Mouse (Mus musculus): ENCODE results near the gene Prss21.

Prss21 gene

DNA sequence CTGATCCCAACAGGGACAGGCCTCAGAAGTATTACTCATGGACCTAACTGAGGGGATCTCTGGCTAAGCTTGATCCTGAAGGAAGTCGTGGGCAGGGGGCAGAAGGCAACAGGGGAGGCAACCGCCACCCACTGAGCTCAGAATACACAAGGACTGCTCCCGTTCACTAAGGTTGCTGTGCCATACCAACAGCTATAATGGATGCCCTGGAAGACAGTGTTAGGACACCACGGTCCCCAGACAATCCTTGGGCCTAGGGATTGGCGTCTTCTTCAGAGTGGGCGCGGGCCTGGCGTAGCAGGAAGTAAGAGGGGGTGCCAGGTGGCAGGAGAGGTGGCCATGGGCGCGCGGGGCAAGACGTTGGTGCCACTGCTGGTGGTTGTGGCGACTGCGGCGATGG lies at the start of gene Prss21:
Gene Prss21, plus strand, starts transcription at position 301 of the 400 bp plus-strand sequence.
- DNase-seq = no peak

DNA sequence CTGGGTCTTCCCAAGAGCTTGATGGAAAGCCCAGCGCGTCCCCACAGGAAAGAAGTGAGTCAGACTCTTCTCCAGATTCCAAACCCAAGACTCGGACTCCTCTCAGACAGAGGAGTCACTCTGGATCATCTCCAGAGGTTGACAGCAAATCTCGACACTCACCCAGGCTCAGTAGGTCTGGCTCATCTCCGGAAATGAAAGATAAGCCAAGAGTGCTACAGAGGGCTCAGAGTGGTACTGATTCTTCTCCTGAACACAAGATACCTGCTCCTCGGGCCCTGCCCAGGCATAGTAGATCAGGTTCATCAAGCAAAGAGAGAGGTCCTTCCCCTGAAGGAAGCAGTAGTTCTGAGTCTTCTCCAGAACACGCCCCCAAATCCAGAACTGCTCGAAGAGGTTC lies 49.3 kb upstream of the Prss21 start:
- no peak for DNase-seq

DNA sequence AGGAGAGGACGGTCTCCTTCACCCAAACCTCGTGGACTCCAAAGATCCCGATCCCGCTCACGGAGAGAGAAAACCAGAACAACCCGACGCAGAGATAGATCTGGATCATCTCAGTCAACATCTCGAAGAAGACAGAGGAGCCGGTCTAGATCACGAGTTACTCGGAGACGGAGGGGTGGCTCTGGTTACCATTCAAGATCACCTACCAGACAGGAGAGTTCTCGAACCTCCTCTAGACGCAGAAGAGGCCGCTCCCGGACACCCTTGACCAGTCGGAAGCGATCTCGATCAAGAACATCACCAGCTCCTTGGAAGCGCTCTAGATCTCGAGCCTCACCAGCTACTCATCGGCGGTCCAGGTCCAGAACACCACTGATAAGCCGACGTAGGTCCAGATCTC lies 48.6 kb upstream of the Prss21 start:
- DNase-seq = no peak

DNA sequence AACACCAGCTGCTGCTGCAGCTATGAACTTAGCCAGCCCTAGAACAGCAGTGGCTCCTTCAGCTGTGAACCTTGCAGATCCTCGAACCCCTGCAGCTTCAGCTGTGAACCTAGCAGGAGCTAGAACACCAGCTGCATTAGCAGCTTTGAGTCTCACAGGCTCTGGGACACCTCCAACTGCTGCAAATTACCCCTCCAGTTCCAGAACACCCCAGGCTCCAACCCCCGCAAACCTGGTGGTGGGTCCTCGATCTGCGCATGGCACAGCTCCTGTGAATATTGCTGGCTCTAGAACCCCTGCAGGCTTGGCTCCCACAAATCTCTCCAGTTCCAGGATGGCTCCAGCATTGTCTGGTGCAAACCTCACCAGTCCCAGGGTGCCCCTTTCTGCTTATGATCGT lies 47.1 kb upstream of the Prss21 start:
- no peak for DNase-seq

DNA sequence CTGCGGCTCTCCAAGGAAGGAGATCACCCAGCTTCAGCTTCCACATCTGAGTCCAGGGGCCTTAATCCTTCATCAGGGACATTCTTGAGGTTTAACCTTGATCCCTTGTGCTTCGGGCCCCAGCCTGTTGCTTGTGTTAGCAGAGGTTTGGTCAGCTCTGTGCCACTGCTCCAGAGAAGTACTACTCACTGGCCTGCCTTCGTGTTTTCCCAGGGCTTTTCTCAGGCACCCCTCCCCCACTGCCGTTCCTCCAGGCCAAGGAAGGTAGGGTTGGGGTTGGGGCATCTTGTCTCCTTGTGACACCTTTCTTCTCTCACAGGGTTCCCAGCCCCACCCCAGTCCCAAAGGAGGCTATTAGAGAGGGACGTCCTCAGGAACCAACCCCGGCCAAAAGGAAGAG lies 45.8 kb upstream of the Prss21 start:
- DNase-seq = no peak

DNA sequence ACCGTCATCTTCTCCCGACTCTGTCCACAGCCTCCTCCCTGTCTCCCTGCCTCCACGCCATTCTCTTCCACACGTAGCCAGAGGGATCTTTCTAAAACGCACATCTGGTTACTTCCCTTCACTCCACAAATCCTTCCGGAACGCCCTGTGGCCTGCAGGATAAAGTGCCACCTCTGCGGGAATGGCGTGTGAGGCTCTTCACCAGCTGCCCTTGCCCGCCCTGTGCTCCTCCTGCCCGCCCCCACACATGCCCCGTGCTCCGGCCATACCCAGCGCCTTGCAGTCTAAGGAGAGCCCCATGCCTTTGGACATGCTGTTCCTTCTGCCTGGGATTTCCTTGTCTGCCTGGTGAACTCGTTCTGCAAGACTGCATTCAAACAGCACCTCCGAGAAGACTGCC lies 44.8 kb upstream of the Prss21 start:
- DNase-seq = no peak

DNA sequence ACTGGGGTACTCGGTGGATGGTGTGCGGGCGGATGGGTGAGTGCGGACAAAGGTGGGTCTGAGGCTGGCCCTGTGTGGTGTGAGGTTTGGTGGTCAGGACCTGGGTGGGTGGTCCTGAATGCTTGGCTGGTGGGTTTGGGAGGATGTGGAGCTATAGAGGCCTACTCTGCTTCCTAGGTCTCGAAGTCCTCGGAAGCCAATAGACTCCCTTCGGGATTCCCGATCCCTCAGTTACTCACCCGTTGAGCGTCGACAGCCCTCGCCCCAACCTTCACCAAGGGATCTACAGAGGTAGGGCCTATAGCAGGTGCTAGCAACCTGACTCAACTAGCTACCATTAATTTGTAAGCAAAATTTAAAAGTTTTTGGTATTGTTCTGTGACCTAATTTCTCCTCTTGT lies 44.2 kb upstream of the Prss21 start:
- DNase-seq = no peak

DNA sequence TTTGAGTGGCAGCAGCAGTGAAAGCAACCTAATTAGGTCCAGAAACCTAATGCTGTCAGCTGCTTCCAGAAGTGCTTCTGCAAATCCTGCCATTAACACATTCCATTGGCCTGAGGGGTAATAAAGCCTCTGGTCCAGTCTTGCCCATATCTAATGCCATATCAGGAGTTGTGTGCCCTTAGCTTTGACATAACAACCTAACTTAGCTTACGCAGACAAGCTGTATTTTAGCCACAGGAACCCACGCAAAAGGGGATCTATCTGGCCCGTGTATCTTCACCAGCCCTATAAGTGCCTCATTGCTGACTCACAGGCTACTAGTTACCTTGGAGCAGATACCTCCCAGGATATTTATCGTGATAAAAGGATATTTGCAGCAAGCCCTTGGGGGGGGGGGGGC lies 42.3 kb upstream of the Prss21 start:
- DNase-seq = no peak

DNA sequence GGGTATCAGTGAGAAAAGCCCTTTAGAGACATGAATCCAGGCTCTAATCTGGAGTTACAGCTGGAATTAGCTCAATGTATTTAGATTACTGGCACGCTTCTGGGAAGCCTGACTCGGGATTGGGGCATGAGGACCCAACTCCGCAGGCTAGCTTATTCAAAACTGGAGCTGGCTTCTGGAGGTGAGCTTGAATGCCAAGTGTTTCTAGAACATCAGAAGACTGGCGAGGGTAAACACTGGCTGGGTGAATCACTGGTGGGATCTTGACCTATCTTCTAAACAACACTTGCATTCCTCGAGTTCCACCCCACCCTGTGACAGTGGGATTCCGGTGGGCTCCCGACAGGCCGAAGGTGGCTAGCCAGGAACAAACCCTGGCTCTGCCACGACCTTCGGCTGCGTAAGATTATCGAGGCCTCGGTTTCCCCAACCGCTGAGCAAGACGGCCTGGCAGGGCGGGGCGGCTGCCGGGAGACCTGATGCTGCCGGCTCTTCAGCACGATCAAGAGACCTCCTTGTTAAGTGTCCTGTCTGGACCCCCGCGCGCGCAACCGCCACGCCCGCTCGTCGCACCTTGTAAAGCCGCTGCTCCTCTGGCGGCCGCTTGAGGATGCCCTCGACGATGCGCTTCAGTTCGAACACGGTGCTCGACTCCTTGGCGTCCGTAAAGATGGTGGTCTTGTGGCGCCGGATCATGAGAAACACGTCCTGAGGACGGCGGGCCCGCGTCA lies 39.4 kb upstream of the Prss21 start:
- DNase-seq = peak; percentile 56 to 58

DNA sequence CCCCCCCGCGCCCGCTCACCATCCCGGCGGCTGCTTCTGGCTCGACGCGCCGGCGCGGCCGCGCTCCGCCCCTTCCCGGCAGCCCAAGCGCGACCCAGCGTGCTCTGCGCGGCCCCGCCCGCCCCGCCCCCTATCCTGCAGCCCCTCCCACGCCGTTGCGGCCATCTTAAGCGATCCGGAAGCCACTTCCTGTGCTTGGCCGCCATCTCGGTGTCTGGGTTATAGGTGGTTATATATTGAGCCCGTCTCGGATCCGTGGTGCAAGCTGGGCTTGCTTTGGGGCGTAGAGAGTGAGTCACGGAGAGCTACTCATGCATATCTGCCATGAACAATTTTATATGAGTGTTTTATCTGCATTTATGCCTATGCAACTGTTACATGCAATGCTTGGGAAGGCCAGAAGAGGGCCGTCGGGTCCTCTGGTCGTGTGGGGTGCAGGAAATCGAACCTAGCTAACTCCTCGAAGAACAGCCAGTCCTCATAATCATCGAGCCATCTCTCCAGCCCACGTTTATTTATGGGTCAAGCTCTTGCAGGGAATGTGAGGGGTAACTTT lies 38.7 kb upstream of the Prss21 start, which contains the start of gene Elob:
Gene Elob, minus strand, starts transcription at position 73 of the 556 bp plus-strand sequence.
- DNase-seq = peak; percentile 82 to 85

DNA sequence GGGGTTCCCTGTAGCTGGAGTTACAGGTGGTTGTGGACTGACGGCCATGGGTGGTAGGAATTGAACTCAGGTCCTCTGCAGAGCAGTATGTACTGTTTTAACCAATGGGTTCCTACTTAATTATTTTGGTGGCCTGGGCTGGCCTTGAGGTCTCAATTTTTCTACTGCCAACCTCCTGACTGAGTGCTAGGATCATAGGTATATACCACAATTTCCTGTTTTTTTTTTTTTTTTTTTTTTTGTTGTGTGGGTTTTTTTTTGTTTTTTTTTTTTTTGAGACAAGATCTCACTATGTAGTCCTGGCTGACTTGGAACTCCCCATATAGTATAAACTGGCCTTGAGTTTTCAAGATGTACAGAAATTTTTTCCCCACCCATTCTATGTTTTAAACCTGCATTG lies 36.7 kb upstream of the Prss21 start:
- DNase-seq = no peak

DNA sequence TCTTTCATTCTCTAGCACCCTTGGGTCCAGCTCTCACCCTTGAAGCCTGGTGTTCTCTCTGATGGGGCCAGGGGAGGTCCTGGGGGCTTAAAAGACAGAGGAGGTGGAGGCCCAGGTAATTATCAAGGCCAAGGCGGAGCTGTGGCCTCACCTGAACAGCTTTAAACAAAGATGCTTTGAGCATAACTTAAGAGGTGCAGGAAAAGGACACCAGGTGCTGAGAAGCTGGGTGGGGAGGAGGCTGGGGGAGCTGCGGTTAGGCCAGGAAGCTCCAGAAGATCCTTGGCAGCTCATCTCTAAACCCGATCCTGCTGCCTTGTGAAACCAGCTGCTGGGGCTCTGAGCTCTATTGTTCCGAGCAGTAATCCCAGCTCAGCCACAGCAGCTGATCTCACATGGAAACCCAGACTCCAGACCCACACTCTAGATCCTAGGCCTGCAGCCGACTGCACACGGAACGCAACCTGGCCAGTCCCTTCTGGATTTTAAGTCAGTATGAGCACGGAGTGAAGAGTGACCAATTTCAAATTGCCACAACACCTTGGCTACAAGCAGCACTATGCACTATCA lies 31.8 kb upstream of the Prss21 start, which contains the start of gene Prss33:
Gene Prss33, minus strand, starts transcription at position 51 of the 570 bp plus-strand sequence.
- no peak for DNase-seq

DNA sequence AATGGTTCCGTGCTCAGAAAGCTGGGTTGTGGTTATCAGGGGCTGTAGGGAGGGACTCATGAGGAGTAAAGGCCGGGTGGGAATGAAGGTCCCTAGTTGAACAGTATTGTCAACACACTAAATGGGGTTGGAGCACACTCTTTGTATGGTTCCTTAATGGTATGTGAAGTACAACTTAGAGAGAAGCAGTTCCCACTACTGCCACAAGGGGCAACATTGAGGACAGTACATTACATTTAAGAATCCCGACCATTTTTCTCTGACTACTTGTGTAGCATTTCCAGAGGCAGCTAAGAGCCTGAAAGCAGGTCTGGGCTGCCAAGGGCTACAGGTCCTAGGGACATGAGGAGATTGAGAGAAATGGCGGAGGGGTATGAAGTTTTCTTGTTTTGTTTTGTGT lies 26.7 kb upstream of the Prss21 start:
- DNase-seq = peak in 1 of 2 experiments; percentile 54

DNA sequence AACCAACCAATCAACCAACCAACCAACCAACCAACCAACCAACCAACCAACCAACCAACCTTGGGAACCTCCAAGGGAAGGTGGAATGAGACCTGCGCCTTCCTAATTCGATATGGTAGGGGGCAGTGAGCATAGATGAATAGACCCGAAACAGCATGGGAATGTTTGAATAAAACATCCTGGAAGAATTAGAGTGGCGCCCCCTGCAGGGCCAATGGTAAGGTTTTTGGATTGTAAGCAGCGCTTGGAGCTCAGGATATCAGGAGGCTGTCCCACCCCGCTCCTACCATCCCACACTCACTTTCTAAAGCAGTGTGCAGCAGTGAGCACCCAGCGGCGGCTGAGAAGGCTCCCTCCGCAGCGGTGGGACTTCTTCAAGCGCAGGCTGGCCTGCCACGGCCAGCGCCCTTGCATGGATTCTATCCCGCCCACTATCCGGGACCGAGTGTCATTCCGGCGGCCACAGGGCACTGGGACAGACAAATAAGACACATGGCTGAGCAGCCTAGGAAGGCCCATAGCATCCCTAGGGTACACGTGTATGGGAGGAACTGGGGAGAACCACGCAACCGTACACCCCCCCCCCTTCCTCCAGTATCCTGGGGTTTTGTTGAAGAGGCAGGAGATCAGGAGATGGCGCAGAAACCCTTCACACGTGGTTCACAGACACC lies 24.6 kb upstream of the Prss21 start:
- no peak for DNase-seq

DNA sequence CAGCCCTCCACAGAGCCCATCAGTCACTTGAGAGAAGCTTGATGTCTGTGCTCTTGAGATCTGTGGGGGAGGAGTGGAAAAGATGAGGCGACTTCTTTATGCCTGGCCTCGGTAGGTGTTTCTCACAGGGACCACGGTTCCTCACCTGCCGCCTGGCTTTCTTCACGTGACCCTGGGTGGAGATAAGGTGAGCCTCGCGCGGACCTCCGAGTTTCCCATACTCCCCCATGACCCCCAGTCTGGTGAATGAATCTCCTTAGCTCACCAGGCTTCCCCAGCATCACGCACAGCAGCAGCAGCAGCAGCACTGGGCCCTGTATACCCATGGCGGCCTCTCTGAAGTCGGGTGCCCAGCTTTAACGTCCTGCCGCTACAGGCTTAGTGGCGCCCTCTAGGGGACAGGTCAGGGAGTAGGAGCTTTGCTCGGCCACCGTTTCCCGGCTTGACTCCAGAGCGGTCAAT lies 24.0 kb upstream of the Prss21 start, which contains the start of the genes Prss32 and Prss41:
Gene Prss32, plus strand, starts transcription at position 44 of the 462 bp plus-strand sequence.
Gene Prss41, minus strand, starts transcription at position 361 of the 462 bp plus-strand sequence.
- DNase-seq = peak; percentile 54 to 65

DNA sequence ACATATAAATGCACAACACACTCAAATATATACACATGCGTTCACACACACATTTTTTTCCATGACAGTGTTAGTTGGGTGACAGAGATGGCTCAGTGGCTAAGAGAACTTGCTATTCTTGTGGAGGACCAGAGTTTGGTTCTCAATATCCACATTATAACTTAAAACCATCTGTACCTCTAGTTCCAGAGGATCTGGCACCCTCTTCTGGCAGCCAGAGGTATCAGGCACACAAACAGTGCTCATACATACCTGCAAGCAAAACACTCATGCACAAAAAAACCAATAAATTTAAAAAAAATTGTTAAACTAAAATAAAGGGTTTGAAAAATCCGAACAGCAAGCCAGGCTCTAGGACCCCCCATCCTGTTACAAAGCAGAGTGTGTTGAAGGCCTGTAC lies 17.8 kb upstream of the Prss21 start:
- no peak for DNase-seq

DNA sequence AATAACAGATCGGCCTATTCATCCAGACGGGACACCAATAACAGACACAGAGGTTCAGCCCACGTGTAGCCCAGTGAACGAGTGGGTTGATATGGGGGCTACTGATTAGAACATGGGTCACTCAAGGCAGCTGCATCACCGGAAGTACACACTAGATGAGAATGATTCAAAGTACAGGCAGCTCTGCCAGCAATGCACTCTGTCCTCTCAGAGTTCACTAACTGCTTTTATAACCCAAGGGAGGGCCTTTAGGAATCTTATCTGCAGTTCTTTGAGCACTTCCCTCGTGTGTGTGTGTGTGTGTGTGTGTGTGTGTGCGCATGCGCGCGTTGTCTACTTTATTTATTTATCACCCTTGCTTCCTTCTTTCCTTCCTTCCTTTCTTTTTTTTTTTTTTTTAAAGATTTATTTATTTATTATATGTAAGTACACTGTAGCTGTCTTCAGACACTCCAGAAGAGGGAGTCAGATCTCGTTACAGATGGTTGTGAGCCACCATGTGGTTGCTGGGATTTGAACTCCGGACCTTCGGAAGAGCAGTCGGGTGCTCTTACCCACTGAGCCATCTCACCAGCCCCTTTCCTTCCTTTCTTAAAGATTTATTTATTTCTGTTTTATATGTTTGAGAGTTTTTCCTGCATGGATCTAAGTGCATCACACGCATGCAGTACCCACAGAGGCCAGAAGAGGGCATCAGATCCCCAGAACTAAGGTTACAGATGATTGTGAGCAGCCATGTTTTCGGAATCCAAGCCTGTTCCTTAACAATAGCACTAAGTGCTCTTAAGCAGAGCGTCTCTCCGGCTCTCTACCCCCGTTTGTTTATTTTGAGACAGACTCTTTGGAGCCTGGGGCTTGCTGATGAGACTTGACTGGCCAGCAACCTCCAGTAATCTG lies 16.8 kb upstream of the Prss21 start:
- peak; percentile 40 to 52 for DNase-seq

DNA sequence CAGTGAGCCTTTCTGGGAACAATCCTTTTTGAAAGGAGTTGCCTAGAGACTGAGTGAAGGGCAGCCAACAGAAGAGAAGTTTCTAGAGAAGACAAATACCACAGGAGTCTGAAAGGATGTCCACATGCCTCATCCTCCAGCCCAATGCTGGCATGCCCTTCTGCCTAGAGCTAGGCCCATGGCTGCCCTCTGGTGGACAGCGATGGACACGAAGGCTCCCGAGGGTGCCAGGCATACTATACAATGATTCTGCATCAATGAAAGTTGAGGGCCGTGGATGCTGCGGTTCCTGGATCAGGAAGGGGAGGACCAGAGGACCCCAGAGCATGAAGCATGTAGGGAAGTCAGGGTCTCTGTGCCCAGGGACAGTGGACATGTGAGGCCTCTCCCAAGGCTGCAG lies 14.6 kb upstream of the Prss21 start:
- DNase-seq = peak; percentile 18 to 33

DNA sequence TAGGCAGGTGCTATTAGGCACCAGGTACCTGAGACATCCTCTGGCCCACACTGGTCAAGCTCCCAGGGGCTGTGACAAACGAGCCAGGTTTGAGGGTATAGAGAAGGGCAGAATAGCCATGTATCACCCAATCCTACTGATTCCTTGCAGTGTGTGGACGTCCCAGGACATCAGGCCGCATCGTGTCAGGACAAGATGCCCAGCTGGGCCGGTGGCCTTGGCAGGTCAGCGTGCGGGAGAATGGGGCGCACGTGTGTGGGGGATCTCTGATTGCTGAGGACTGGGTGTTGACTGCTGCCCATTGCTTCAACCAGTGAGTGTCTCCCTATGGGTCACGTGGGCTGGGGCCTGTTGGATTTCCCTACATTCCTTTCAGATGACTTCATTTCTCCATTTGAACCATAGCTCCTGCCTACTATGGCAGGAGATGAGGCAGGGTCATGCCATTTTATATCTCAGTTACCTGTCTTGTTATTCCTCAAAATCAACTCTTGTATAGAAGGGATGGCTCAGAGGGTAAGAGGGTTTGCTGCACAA lies 13.6 kb upstream of the Prss21 start:
- DNase-seq = no peak

DNA sequence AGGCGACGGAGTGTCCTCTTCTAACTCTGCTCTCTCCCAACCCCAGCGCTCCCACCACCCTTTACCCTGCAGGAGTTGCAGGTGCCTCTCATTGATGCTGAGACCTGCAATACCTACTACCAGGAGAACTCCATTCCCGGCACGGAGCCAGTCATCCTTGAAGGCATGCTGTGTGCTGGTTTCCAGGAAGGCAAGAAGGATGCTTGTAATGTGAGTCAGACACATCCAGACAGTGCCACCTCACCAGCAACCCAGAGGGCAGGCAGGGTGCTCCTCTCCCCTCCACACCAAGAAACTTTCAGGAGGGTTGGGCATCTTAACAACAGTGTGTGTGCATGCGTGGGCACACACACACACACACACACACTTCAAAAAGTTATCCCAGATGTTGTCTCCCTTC lies 10.7 kb upstream of the Prss21 start:
- DNase-seq = no peak

DNA sequence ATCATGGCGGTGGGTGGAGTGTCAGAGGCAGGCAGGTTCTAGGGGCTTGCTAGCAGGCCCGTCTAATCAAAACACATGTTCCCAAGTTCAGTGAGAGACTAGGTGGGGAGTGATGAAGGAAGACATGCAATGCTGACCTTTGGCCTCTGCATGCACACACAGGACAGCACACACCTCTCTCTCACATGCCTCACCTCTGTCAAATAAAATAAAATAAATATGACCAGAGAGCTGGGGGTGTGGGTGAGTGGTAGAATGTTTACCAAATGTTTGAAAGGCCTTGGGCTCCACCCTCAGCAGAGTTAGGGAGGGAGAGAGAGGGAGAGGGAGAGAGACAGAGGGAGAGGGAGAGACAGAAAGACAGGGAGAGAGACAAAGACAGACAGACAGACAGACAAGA lies 9.9 kb upstream of the Prss21 start:
- no peak for DNase-seq

DNA sequence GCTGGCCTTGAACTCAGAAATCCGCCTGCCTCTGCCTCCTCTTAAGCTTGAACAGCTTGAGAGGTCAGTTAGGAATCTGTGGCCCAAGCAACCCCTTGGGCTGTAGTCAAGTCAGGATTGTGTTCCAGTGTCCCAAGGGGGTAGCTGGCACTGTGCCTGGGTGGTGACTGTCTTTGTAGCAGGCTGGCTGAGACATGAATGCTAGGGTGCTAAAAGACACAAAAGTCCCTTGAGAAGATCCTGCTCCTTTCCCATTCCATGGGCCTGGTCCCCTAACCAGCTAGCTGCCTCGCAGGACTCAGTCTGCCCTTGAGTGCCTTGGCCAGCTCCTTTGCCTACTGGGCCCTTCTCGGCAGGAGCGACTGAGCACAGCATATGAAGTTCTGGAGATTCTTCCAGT lies 4.9 kb upstream of the Prss21 start:
- no peak for DNase-seq
